Mouse (Mus musculus) retina, postnatal 7 days (tissue): ENCODE measurements around the gene Supt6.
A peak's percentile ranks its signal among the peaks of the same experiment; 100 is the strongest.
"Not testable (repeated sequence)": the region's sequence is repeated elsewhere in the genome, so short reads cannot be mapped to it uniquely, and the experiment has no call there.

ENCODE experiments used
- DNase-seq: peaks from one replicate; pipeline ENCODE4 v3.0.0-alpha.2; 2012; ENCODE audit warnings: low read depth, low spot score

The Supt6 gene

GRCm38 (mm10) chr11:78223586-78223985, 22.2 kb downstream of the Supt6 start:
- DNase-seq: no peak

- no peak for DNase-seq
These were observed 30.0 kb downstream of the Supt6 start for GRCm38 (mm10) chr11:78215709-78216317.

DNA sequence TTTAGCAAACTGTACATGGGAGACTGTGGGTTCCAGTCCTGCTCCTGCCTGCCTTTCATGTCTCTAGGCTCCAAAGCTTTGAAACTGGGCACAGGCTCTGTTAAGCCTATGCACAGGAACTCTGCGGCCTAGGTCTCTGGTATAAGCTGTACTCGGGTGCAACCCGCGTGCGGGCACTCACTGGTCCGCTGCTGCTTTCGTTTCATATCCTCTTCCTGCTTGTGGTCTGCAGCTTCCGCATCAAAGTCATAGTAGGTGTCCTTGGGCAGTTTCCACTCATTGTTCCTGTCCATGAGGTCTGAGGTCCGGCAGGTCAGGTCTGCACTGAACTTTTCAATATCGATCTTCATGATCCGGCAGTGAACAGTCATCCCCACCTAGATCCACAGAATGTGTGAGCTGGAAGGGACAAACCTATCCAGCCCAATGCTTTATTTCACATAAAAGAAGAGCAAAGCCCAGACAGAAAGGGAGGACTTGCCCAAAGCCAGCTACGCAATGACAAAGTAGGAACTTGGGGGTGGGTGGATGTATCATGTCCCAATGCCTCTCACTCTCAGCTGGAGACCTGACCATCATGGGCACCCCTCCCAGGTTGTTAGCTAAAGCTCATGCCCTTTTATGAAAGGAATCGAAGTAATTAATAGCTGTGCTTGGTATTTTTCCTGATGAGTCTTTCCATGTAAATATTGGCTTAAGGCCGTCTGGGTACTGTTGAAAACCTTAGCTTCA, 32.5 kb downstream of the Supt6 start:
- no peak for DNase-seq

- DNase-seq: no peak
These were observed 34.3 kb downstream of the Supt6 start for GRCm38 (mm10) chr11:78211513-78211912.

DNA sequence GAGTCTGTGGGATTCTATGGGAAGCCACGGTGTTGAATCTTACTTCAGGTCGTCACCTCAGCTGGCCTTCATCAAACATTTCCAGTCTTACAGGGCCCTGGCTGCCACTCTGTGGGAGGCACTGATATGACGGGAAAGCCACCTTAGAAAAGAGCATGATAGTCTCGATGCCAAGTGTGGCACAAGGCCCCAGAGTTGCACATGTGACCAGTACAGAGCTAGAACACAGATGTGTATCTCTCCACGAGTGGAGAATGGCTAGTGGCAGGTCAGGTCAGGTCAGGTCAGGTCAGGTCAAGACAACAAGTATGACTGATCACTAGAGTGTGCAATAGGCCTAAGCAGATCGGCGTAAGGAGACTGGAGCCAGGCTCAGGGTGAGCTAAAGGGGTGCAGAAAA, 35.2 kb downstream of the Supt6 start:
- no peak for DNase-seq

DNA sequence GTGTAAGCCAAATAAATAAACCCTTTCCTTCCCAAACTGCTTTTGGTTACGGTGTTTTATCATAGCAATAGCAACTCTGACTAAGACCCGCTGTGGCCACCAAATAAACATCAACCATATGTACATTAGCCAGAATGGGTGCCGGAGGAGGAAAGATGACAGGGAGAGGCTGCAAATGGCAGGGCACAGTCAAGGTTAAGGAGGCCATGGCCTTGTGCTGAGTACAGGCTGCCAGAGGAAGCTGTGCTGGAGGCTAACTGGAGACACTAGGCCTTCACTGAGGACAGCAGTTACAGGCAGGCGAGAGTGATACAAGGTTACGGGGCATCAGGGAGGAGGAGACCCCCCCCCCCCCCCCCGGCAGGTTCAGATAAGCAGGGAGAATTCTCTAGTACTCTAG, 35.9 kb downstream of the Supt6 start:
- DNase-seq: no peak

DNA sequence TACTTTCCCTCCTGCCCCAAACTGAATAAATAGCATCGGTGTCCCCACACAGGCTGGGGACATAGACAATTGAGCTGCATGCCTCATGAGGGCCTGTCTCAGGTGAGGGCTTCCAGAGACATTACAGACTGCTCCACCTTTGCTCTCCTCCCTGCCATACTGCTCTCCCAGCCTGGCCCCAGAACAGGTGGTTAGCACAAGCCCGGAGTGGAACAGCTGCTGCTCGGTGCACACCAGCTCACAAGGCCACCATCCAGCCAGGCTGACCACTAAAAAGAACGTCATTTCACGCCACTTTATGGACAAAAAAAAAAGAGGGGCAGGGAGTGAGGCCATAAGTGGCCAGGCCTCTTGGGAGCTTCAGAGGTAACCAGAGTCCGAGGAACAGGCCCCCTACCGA, 38.6 kb downstream of the Supt6 start:
- DNase-seq: no peak

DNA sequence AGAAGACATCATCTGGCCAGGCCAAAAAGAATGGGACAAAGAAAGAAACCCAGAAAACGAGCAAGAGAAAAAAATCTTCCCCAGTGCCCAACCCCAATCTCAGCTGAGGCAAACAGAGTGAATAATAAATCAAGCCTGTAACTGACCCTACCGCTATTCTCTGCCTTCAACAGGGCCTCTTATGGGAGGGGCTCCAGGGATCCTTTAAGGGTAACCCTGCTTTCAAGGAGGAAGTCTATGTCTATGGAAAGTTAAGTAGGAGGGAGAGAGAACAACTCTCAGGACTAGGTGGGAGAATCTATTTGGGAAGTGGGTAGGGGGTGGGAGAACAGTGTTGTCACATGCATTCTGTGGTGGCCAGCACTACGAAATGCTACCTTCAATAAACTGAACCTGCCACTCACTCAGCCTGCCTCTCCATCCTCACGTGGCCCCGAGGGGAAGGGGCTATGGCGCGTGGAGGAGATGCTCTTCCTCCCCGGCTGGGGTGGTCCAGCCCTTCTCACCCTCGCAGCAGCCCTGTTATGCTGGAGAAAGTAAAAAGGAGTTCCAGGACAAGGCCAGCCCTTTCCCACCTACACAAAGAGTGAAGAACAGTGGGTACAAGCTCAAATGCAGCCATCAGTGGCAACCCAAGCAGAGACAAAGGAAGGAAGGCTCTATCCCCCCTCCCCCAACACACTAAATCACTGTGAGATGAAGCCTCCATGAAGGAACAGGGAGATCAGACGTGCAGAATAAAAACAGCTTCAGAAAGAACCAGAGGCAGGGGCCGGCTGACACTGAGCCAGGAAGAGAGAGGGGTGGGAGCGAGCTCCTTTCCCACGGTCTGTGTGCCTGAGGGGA, 40.2 kb downstream of the Supt6 start:
- no peak for DNase-seq

- no peak for DNase-seq
These were observed 41.5 kb downstream of the Supt6 start for GRCm38 (mm10) chr11:78204287-78204686.

GRCm38 (mm10) chr11:78202372-78202771, 43.4 kb downstream of the Supt6 start:
- DNase-seq: no peak

DNA sequence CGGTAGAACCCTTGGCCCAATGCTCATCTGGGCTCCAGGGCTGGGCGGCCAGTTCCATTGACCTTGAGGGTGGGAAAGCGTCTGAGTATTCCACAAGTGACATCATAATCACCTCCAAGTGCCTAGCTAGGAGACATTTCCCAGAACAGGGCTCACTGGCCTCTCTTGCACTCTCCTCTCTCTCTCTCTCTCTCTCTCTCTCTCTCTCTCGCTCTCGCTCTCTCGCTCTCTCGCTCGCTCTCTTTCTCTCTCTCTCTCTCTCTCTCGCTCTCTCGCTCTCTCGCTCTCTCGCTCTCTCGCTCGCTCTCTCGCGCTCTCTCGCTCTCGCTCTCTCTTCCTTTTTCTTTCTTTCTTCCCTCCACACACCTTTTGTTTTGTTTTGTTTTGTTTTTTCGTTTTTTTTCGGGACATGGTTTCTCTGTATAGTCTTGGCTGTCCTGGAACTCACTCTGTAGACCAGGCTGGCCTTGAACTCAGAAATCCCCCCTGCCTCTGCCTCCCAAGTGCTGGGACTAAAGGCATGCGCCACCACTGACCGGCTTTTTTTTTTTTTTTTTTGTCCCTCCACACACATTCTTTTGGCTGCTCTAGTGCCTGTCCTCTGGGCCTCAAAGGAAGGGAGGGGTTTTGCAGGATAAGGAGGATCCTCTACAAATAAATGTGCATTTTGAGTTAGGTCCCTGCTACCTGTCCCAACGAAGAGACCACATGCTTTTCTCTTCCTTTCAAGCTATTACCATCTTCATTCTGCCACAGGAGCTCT, 50.5 kb downstream of the Supt6 start:
- no peak for DNase-seq

DNA sequence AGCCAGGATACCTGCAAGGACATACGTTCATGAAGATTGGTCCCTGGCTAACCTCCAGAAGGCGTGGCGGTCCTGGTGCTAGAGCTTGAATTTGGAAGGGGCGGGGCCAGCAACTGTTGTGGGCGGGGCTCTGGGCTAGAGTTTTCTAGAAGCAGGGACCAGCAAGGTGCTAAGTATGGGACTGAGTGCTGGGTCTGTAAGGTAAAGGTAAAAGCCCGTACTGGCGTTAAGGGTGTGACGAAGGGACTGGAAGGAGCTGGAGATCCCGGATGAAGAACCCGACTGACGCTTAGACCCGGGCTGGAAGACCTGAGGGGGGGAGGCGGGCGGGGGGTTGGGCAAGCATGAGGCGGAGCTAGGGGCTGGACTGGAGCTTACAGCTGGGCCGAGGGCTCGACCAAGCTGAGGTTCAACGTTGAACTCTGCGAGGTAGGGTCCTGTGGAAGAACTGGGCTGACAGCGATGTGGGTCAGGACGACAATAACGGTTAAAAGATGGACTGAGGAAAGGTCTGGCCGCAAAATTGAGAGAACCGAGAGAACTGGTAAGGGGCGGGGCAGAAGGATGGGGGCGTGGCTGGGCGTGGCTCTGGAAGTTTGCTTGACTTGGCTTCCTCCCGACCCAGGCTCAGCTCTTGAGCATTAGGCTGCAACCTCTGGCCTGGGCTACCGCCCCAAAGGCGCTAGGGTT, 51.2 kb downstream of the Supt6 start:
- no peak for DNase-seq

GRCm38 (mm10) chr11:78193113-78193512, 52.7 kb downstream of the Supt6 start, which contains the start of gene Proca1:
Gene Proca1, plus strand, starts transcription at chr11:78193392.
- DNase-seq: no peak

- no peak for DNase-seq
These were observed 55.7 kb downstream of the Supt6 start for GRCm38 (mm10) chr11:78190041-78190440.

DNA sequence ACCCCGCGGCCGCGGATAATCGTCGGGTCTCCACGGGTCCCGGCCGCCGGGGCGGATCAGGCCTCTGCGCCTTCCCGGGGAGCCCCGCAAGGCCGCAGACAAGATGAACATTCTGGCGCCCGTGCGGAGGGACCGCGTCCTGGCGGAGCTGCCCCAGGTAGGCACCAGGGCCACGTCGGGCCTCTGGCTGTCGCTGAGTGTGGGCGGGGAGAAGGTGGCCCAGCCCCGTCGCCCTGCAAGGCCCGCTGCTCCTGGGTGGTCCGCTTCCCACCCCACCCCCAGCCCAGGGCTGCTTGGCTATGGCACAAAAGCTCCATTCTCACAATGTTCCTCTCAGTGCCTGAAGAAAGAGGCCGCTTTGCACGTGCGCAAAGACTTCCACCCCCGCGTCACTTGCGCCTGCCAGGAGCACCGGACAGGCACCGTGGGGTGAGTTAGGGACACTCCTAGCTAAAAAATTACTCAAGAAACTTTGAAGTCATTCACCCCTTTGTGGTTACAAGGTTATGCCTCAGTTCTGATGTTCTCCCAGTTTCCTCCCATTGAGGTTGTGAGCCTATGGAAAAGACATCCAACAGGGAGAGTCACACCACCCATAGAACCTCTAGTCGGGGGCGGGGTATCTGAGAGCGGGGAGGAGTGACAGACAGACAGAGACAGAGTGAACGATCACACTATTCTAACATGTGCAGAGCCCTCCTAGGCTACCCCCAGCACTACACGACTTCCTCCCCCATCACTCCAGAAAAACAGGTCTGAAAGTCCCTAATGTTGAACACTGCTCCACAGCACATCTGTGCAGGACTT, 56.4 kb downstream of the Supt6 start:
- DNase-seq: no peak

- peak; percentile 58 for DNase-seq
These were observed 57.2 kb downstream of the Supt6 start, which contains the start of gene Rab34 for GRCm38 (mm10) chr11:78188331-78189233. Gene Rab34, plus strand, starts transcription at chr11:78188430.

- DNase-seq: not testable (repeated sequence)
These were observed 61.1 kb downstream of the Supt6 start for GRCm38 (mm10) chr11:78184702-78185101.

DNA sequence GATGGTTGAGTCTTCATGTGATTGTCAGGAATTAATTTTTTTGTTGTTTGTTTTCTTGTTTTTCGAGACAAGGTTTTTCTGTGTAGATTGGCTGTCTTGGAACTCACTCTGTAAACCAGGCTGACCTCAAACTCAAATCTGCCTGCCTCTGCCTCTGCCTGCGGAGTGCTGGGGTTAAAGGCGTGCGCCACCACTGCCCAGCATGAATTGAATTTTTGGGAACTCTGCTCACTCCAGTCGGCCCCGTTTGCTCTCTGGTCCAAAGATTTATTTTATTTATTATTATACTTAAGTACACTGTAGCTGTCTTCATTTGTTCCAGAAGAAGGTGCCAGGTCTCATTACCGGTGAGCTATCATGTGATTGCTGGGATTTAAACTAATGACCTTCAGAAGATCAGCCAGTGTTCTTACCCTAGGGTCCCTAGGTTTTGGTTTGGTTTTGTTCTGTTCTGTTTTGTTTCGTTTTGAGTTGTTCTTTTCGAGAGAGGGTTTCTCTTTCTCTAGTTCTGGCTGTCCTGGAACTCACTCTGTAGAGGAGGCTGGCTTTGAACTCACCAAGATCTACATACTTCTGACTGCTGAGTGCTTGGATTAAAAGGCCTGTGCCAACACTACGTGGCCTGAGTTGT, 61.8 kb downstream of the Supt6 start:
- DNase-seq: no peak
